Mouse (Mus musculus) MEL (cell line): Measurements from ENCODE around the gene Stx1a.

Experiments used
- CTCF ChIP-seq, 3 experiments: IDR thresholded peaks in 2 of 3; conservative IDR thresholded peaks in 1 of 3; 2 replicates each; pipeline ENCODE4 v1.5.1; 2011 to 2012; ENCODE audit warnings: low read length in 3 of 3, low read depth in 2 of 3, mild to moderate bottlenecking in 2 of 3, improper control_type of control experiment in 1 of 3, inconsistent platforms in 1 of 3, mixed read lengths in 1 of 3, moderate library complexity in 1 of 3; ENCODE audit not compliant: control insufficient read depth in 1 of 3, insufficient read depth in 1 of 3, poor library complexity in 1 of 3, severe bottlenecking in 1 of 3
- ELF1 ChIP-seq: IDR thresholded peaks from 2 replicates; pipeline ENCODE4 v1.6.1; 2014; ENCODE audit warnings: low read depth, mild to moderate bottlenecking, inconsistent platforms, low read length, improper control_type of control experiment, moderate library complexity
- GATA1 ChIP-seq: IDR thresholded peaks from 2 replicates; pipeline ENCODE4 v1.6.1; 2011; ENCODE audit warnings: low read depth, low read length, improper control_type of control experiment
- MXI1 ChIP-seq: IDR thresholded peaks from 2 replicates; pipeline ENCODE4 v1.6.1; 2011; ENCODE audit warnings: mild to moderate bottlenecking, low read depth, low read length, improper control_type of control experiment
- POLR2A ChIP-seq, 2 experiments: IDR thresholded peaks; 2 replicates each; pipeline ENCODE4 v1.6.1; 2011 to 2012; ENCODE audit warnings: low read length in 2 of 2, mild to moderate bottlenecking in 2 of 2, control low read depth in 1 of 2, improper control_type of control experiment in 1 of 2, low read depth in 1 of 2, moderate library complexity in 1 of 2; ENCODE audit not compliant: control insufficient read depth in 1 of 2, insufficient read depth in 1 of 2, poor library complexity in 1 of 2
- SIN3A ChIP-seq: IDR thresholded peaks from 2 replicates; pipeline ENCODE4 v1.6.1; 2012; ENCODE audit warnings: low read length, improper control_type of control experiment, inconsistent platforms
- SMC3 ChIP-seq: IDR thresholded peaks from 2 replicates; pipeline ENCODE4 v1.6.1; 2011; ENCODE audit warnings: low read depth, low read length, improper control_type of control experiment
- TAL1 ChIP-seq: IDR thresholded peaks from 2 replicates; pipeline ENCODE4 v1.6.1; 2012; ENCODE audit warnings: mild to moderate bottlenecking, inconsistent platforms, low read length, moderate library complexity, mixed read lengths
- UBTF ChIP-seq: IDR thresholded peaks from 2 replicates; pipeline ENCODE4 v1.6.1; 2012; ENCODE audit warnings: low read depth, mild to moderate bottlenecking, inconsistent platforms, low read length, improper control_type of control experiment, moderate library complexity, borderline replicate concordance; ENCODE audit not compliant: insufficient read depth
- ZKSCAN1 ChIP-seq: IDR thresholded peaks from 2 replicates; pipeline ENCODE4 v1.6.1; 2012; ENCODE audit warnings: low read depth, mild to moderate bottlenecking, inconsistent platforms, low read length, improper control_type of control experiment, moderate library complexity
- ZNF384 ChIP-seq: IDR thresholded peaks from 2 replicates; pipeline ENCODE4 v1.6.1; 2012; ENCODE audit warnings: low read depth, mild to moderate bottlenecking, inconsistent platforms, low read length, improper control_type of control experiment

- TF ChIP-seq SIN3A (no peak), MXI1 (no peak), ZKSCAN1 (no peak), SMC3 (no peak), ZNF384 (no peak), TAL1 (peak; percentile 27; the same call in 1 of the 2 replicates), CTCF (IDR thresholded peaks at IDR 0.05 in 2 of 3, conservative IDR thresholded peaks at IDR 0.05 in 1 of 3; ENCODE audit: control insufficient read depth in 1 of 3, insufficient read depth in 1 of 3, low read depth in 2 of 3, low read length in 3 of 3, poor library complexity in 1 of 3, severe bottlenecking in 1 of 3) (no peak), GATA1 (peak; percentile 46; the same call in 1 of the 2 replicates), POLR2A (IDR thresholded peaks at IDR 0.05; ENCODE audit: control insufficient read depth in 1 of 2, insufficient read depth in 1 of 2, low read depth in 1 of 2, low read length in 2 of 2, poor library complexity in 1 of 2) (no peak), ELF1 (no peak), UBTF (no peak)
Observed at GRCm38 (mm10) chr5:134977837-134978236, 45.4 kb upstream of the Stx1a start.
